Mouse (Mus musculus): Measurements from ENCODE around the gene Camk1d.

DNA sequence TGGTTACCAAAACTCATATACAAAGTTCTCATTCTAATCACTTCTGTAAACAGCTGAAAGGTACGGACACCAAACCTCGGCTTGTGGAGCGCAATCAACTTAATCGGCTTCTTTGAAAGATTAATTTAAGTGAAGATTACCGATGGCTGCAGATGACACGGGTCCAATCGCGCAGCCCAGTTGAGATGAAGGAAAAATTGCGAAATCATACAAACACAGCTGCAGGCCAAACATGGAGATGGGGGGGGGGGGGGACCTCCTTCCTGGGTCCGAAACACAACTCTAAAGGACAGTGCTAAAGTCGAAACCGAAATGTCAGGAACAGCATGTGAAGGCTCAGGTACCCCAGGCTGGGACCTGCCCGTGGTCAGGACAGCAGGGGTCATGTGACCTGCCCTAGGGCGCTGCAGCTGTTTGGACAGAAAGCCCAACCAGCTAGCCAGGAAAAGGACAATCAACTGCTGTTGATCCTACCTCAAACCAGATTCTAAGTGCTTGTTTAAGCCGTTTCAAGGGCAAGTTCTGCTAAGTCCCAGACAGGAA, 44.7 kb downstream of the Camk1d start:
- TF ChIP-seq CTCF (IDR thresholded peaks at IDR 0.05; ENCODE audit: low read depth) (no peak), EP300 (optimal IDR thresholded peaks at IDR 0.05) (no peak)
